Mouse (Mus musculus) liver, adult 2 months (tissue): ENCODE measurements around the gene Jph2. TPM values are rescaled to one million over a fixed set of nuclear protein-coding genes. Genes with fewer than 3 reads are reported as not detected.
"Not testable (repeated sequence)": the region's sequence is repeated elsewhere in the genome, so short reads cannot be mapped to it uniquely, and the experiment has no call there.

Experiments used
- DNase-seq: peaks from one replicate; pipeline ENCODE4 v3.0.0-alpha.2; 2011; ENCODE audit warnings: low read depth, low spot score; ENCODE audit errors: extremely low read depth
- H3K27ac ChIP-seq: fragments of 200-500 bp; replicated peaks from 2 replicates; pipeline ENCODE4 v1.5.1; 2012; ENCODE audit warnings: low read depth, mild to moderate bottlenecking, control low read depth, inconsistent platforms, low read length; ENCODE audit not compliant: insufficient read depth
- H3K27me3 ChIP-seq: fragments of 200-500 bp; 2 replicates; pipeline ENCODE4 v1.6.1; 2012; ENCODE audit warnings: mild to moderate bottlenecking, moderate library complexity, low read length, inconsistent platforms; ENCODE audit not compliant: control insufficient read depth, insufficient read depth
- H3K36me3 ChIP-seq: fragments of 200-500 bp; 2 replicates; pipeline ENCODE4 v1.6.1; 2012; ENCODE audit warnings: low read length, inconsistent platforms; ENCODE audit not compliant: control insufficient read depth, insufficient read depth
- H3K4me1 ChIP-seq: fragments of 200-500 bp; 2 replicates; pipeline ENCODE4 v1.6.1; 2011; ENCODE audit warnings: low read length; ENCODE audit not compliant: control insufficient read depth, insufficient read depth
- H3K4me3 ChIP-seq: fragments of 200-500 bp; 2 replicates; pipeline ENCODE4 v1.5.1; 2011; ENCODE audit warnings: low read depth, mild to moderate bottlenecking, control low read depth, low read length, moderate library complexity; ENCODE audit not compliant: insufficient read depth
- H3K79me2 ChIP-seq: fragments of 200-500 bp; 2 replicates; pipeline ENCODE4 v1.6.1; 2012; ENCODE audit warnings: inconsistent platforms, mild to moderate bottlenecking, low read length, moderate library complexity; ENCODE audit not compliant: control insufficient read depth, insufficient read depth
- H3K9ac ChIP-seq: fragments of 200-500 bp; 2 replicates; pipeline ENCODE4 v1.6.1; 2012; ENCODE audit warnings: low read depth, mild to moderate bottlenecking, control low read depth, inconsistent platforms, low read length
- CTCF ChIP-seq: fragments of 200-500 bp; IDR thresholded peaks from 2 replicates; pipeline ENCODE4 v1.5.1; 2011; ENCODE audit warnings: low read depth, low read length, control low read depth
- POLR2A ChIP-seq: fragments of 200-500 bp; IDR thresholded peaks from 2 replicates; pipeline ENCODE4 v1.6.1; 2011; ENCODE audit warnings: low read length, control low read depth; ENCODE audit not compliant: insufficient read depth; ENCODE audit errors: extremely low read depth
- WGBS: fragments of 180-500 bp; shearing (Covaris S2); methylation state at CpG from one replicate; pipeline ENCODE4 v1.1.7; 2018; 5-methylcytosine and 5-hydroxymethylcytosine counted together
- polyA plus RNA-seq: library from polyadenylated mRNA; depleted of rRNA; stranded (reverse); fragments of >200 nt; gene quantifications from 2 replicates; pipeline ENCODE4 v1.2.3, GENCODE M21; 2012
- total RNA-seq: library from RNA; depleted of rRNA; stranded (reverse); fragments of >200 nt; gene quantifications from 2 replicates; pipeline ENCODE4 v1.2.3, GENCODE M21; 2014

Jph2 gene
- total and polyA plus RNA-seq, 2 experiments: 0.09 to 0.10 TPM

GRCm38 (mm10) chr2:163417026-163417425 lies 19.2 kb upstream of the Jph2 start:
- Histone ChIP-seq H3K79me2 (peaks cover 25% of the 10 kb centered on the region; the same call in 1 of the 2 replicates), H3K36me3 (peaks cover 18% of the 10 kb centered on the region), H3K4me1 (peaks cover 19% of the 10 kb centered on the region), H3K9ac (no peak overlapping the region), H3K27me3 (no peaks in the 10 kb centered on the region), H3K27ac (no peak overlapping the region), H3K4me3 (no peak overlapping the region)
- DNase-seq: peak; percentile 59
- TF ChIP-seq CTCF: no peak
- no peak for TF ChIP-seq POLR2A
- WGBS: 34% methylated on average over 6 of the region's 6 CpGs

- 81% methylated on average over 9 of the region's 9 CpGs for WGBS
- no peak for DNase-seq
- Histone ChIP-seq H3K79me2 (peaks cover 15% of the 10 kb centered on the region; the same call in 1 of the 2 replicates), H3K36me3 (peaks cover 47% of the 10 kb centered on the region), H3K4me3 (no peak overlapping the region), H3K27ac (peak overlapping the region; percentile 22; the same call in 1 of the 2 replicates), H3K27me3 (no peaks in the 10 kb centered on the region), H3K9ac (no peak overlapping the region), H3K4me1 (peaks cover 21% of the 10 kb centered on the region)
- TF ChIP-seq CTCF (no peak), POLR2A (no peak)
Observed at GRCm38 (mm10) chr2:163412846-163413590, 15.2 kb upstream of the Jph2 start.

GRCm38 (mm10) chr2:163412419-163412818 lies 14.6 kb upstream of the Jph2 start:
- DNase-seq: peak; percentile 89
- 34% methylated on average over 4 of the region's 4 CpGs for WGBS
- no peak overlapping the region for H3K4me3 ChIP-seq
- TF ChIP-seq CTCF (no peak), POLR2A (no peak)
- H3K9ac ChIP-seq: no peak overlapping the region
- H3K36me3 ChIP-seq: peaks cover 48% of the 10 kb centered on the region
- no peaks in the 10 kb centered on the region for H3K27me3 ChIP-seq
- peaks cover 12% of the 10 kb centered on the region; the same call in 1 of the 2 replicates for H3K79me2 ChIP-seq
- H3K4me1 ChIP-seq: peaks cover 15% of the 10 kb centered on the region
- H3K27ac ChIP-seq: peak overlapping the region; percentile 22

GRCm38 (mm10) chr2:163411840-163412239 lies 14.0 kb upstream of the Jph2 start:
- 32% methylated on average over 4 of the region's 4 CpGs for WGBS
- Histone ChIP-seq H3K27ac (peak overlapping the region; percentile 77; the same call in 1 of the 2 replicates), H3K9ac (no peak overlapping the region), H3K4me1 (peaks cover 15% of the 10 kb centered on the region), H3K4me3 (no peak overlapping the region), H3K79me2 (peaks cover 8% of the 10 kb centered on the region; the same call in 1 of the 2 replicates), H3K36me3 (peaks cover 54% of the 10 kb centered on the region), H3K27me3 (no peaks in the 10 kb centered on the region)
- peak; percentile 72 for DNase-seq
- TF ChIP-seq CTCF: no peak
- no peak for TF ChIP-seq POLR2A

GRCm38 (mm10) chr2:163411344-163411743 lies 13.6 kb upstream of the Jph2 start:
- H3K36me3 ChIP-seq: peaks cover 54% of the 10 kb centered on the region
- 21% methylated on average over 3 of the region's 3 CpGs for WGBS

DNA sequence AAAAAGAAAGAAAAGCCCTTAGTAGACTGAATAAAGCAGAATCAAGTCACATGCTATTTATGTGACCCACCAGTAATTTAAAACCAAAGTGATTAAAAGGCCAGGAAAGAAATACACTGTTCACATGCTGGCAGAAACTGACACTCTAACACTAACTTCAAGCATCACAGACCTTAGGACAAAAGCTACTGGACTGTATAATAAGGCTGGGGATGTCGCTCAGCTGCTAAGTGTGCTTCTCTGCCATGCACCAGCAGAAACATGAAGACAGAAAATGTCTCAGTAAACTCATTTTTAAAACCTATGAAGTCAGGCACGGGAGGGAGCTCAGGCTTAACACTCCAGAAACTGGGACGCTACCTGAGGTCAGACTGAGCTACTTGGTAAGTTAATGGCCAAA lies 12.4 kb upstream of the Jph2 start:
- H3K79me2 ChIP-seq: peaks cover 3% of the 10 kb centered on the region; the same call in 1 of the 2 replicates
- H3K9ac ChIP-seq: no peak overlapping the region
- H3K4me3 ChIP-seq: no peak overlapping the region
- TF ChIP-seq POLR2A: no peak
- TF ChIP-seq CTCF: no peak
- no peak for DNase-seq
- H3K4me1 ChIP-seq: peaks cover 15% of the 10 kb centered on the region
- 87% methylated on average over 3 of the region's 3 CpGs for WGBS
- peaks cover 55% of the 10 kb centered on the region for H3K36me3 ChIP-seq
- no peak overlapping the region for H3K27ac ChIP-seq
- no peaks in the 10 kb centered on the region for H3K27me3 ChIP-seq

More at GRCm38 (mm10) chr2:163411344-163411743, 13.6 kb upstream of the Jph2 start:
- not testable (repeated sequence) for H3K79me2 ChIP-seq, H3K4me3 ChIP-seq, H3K9ac ChIP-seq, H3K27me3 ChIP-seq
- peak; percentile 88 for DNase-seq
- Histone ChIP-seq H3K27ac (peak overlapping the region; percentile 77), H3K4me1 (peaks cover 15% of the 10 kb centered on the region)
